Mouse (Mus musculus) embryonic facial prominence, embryonic 13.5 days (tissue): ENCODE results near the gene Rpl21. TPM values are rescaled to one million over a fixed set of nuclear protein-coding genes. Genes with fewer than 3 reads are reported as not detected.

Experiments
- ATAC-seq: fragments of 200-750 bp; cut with Nextera tagmentation; 2 replicates; pipeline ENCODE4 v1.8.0; 2017; ENCODE audit warnings: low read depth; ENCODE audit not compliant: insufficient number of reproducible peaks, insufficient read depth, low FRiP score, low TSS enrichment
- H3K27ac ChIP-seq: fragments of 300-500 bp; sonication (generic); 2 replicates; pipeline ENCODE4 v1.5.1; 2015; ENCODE audit warnings: moderate library complexity, mild to moderate bottlenecking, inconsistent platforms
- H3K27me3 ChIP-seq: fragments of 300-500 bp; sonication (generic); 2 replicates; pipeline ENCODE4 v1.6.1; 2015; ENCODE audit warnings: mild to moderate bottlenecking, inconsistent platforms
- H3K36me3 ChIP-seq: fragments of 300-500 bp; sonication (generic); 2 replicates; pipeline ENCODE4 v1.6.1; 2015; ENCODE audit warnings: mild to moderate bottlenecking, inconsistent platforms
- H3K4me1 ChIP-seq: fragments of 300-500 bp; sonication (generic); 2 replicates; pipeline ENCODE4 v1.6.1; 2015; ENCODE audit warnings: inconsistent platforms
- H3K4me2 ChIP-seq: fragments of 300-500 bp; sonication (generic); 2 replicates; pipeline ENCODE4 v1.6.1; 2015; ENCODE audit warnings: moderate library complexity, mild to moderate bottlenecking, inconsistent platforms
- H3K4me3 ChIP-seq: fragments of 300-500 bp; sonication (generic); 2 replicates; pipeline ENCODE4 v1.5.1; 2015; ENCODE audit warnings: mild to moderate bottlenecking, inconsistent platforms
- H3K9ac ChIP-seq: fragments of 300-500 bp; sonication (generic); 2 replicates; pipeline ENCODE4 v1.6.1; 2015; ENCODE audit warnings: mild to moderate bottlenecking, inconsistent platforms
- H3K9me3 ChIP-seq: fragments of 300-500 bp; sonication (generic); 2 replicates; pipeline ENCODE4 v1.6.1; 2016; ENCODE audit warnings: inconsistent platforms
- WGBS: fragments of 180-500 bp; shearing (Covaris S2); methylation state at CpG from one replicate; pipeline ENCODE4 v1.1.7; 2015; ENCODE audit warnings: mixed read lengths; 5-methylcytosine and 5-hydroxymethylcytosine counted together
- polyA plus RNA-seq: library from polyadenylated mRNA; unstranded; fragments of >200 nt; fragmentation: Nextera tagmentation; extraction: Ambion mirVana; gene quantifications from 2 replicates; pipeline ENCODE4 v1.2.1, GENCODE M21; 2015

Gene Rpl21
- polyA plus RNA-seq, 1 experiment from 2014 or later: 633 TPM

DNA sequence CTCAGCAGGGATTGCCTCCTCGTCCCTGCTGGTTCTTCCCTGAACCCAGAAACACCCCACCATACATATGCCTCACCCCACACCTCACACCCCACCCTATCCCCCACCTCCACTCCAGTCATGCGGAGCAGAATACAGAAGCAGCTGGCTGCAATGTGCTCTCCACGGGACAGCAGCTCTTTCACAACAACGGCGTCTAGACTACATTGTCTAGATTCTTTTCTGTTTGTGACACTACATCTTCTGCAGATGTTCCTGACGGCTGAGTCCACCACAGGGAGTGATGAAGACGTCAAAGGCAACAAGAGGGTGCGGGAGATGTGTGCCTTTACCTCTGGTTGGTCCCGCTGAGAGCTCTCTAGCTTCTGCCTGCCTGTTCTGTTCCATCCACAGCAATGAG is 34.7 kb upstream of the Rpl21 start:
- no peak overlapping the region for H3K4me3 ChIP-seq
- H3K9ac ChIP-seq: no peak overlapping the region
- no peak overlapping the region for H3K4me2 ChIP-seq
- no peaks in the 10 kb centered on the region for H3K36me3 ChIP-seq
- ATAC-seq: no peak
- WGBS: 59% methylated on average over 9 of the region's 9 CpGs
- peaks cover 6% of the 10 kb centered on the region; the same call in 1 of the 2 replicates for H3K9me3 ChIP-seq
- no peaks in the 10 kb centered on the region for H3K27me3 ChIP-seq
- no peak overlapping the region for H3K27ac ChIP-seq
- peaks cover 6% of the 10 kb centered on the region for H3K4me1 ChIP-seq

DNA sequence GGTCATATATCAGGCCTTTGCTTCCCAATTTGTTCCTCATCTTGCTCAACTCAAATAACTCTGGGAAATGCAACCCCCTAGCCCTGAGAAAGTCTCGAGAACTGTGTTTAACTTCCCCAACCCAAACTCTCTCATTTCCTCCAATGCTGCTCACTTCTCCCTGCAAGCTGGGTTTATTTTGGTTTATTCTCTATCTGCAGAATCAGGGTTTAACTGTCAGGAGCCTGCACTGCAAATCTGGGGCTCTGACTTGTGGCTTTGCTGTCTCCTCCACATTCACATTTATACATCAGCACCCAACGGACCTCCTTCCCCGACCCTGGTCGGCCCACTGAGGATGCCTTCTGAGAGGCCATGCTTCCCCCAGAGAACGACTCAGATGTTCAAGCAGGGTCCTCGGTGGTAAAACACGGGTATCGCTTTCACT is 26.7 kb upstream of the Rpl21 start:
- Histone ChIP-seq H3K4me3 (no peak overlapping the region), H3K27ac (no peak overlapping the region), H3K36me3 (no peaks in the 10 kb centered on the region), H3K9me3 (peaks cover 6% of the 10 kb centered on the region; the same call in 1 of the 2 replicates), H3K4me2 (no peak overlapping the region), H3K27me3 (no peaks in the 10 kb centered on the region), H3K9ac (no peak overlapping the region), H3K4me1 (peaks cover 5% of the 10 kb centered on the region; the same call in 1 of the 2 replicates)
- ATAC-seq: no peak
- 62% methylated on average over 8 of the region's 8 CpGs for WGBS

DNA sequence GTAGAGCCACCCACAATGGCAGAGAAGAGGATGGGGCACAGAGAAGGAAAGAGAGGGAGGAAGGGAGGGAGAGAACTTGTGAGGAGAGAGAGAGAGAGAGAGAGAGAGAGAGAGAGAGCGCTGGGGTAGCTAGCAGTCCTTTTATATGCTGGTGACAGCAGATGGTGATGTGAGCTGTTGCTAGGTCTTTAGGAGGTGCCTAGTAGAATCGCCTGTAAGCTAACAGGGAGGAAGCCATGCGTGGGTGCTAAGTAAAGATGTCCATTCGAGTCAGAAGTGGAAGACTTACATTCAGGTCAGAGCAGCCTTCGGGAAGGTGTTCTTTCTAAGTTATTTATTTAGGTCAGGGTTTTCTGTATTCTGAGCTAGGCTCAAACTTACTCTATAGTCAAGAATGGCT is 22.7 kb upstream of the Rpl21 start:
- no peaks in the 10 kb centered on the region for H3K27me3 ChIP-seq

DNA sequence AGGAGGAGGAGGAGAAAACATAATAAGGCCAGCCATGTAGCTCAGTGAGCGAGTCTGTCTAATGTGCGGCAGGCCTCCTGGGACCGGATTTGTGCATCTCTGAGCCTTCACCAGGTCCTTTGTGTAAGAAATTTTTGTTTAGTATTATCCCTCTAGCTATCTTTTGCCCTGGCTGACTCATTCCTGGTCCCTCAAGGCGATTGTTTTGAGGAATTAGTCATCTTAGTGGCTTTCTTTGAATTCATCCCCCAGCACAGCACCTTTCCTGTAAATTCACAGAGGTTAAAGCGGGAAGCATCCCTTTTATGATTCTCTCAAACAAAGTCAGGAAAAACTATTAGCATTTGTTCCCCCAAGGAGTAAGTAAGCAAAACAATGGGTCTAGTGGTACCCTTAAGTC is 19.8 kb upstream of the Rpl21 start:
- Histone ChIP-seq H3K9ac (no peak overlapping the region), H3K27ac (no peak overlapping the region), H3K4me3 (no peak overlapping the region), H3K4me2 (no peak overlapping the region), H3K36me3 (no peaks in the 10 kb centered on the region), H3K27me3 (no peaks in the 10 kb centered on the region), H3K9me3 (peaks cover 3% of the 10 kb centered on the region; the same call in 1 of the 2 replicates), H3K4me1 (no peaks in the 10 kb centered on the region)
- 90% methylated on average over 5 of the region's 5 CpGs for WGBS
- ATAC-seq: no peak

More for the DNA sequence above, 22.7 kb upstream of the Rpl21 start:
- Histone ChIP-seq H3K36me3 (no peaks in the 10 kb centered on the region), H3K9me3 (peaks cover 3% of the 10 kb centered on the region; the same call in 1 of the 2 replicates), H3K27ac (no peak overlapping the region), H3K9ac (no peak overlapping the region), H3K4me3 (no peak overlapping the region), H3K4me1 (peaks cover 5% of the 10 kb centered on the region; the same call in 1 of the 2 replicates), H3K4me2 (no peak overlapping the region)
- 77% methylated on average over 5 of the region's 5 CpGs for WGBS
- ATAC-seq: no peak

DNA sequence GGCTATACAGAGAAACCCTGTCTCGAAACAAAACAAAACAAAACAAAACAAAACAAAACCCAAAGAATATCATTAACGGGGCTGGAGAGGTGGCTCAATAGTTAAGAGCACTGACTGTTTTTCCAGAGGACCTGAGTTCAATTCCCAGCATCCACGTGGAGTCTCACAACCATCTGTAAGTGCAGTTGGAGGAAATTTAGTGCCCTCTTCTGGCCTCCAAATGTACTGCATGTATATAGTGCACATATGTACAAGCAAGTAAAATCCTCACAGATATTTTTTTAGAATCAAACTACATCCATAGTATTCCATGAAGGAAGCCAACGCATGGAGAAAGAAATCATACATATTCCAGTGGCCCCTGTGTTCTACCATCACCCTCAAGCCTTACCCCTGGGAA is 19.3 kb upstream of the Rpl21 start:
- 86% methylated on average over 4 of the region's 4 CpGs for WGBS
- no peaks in the 10 kb centered on the region for H3K36me3 ChIP-seq

DNA sequence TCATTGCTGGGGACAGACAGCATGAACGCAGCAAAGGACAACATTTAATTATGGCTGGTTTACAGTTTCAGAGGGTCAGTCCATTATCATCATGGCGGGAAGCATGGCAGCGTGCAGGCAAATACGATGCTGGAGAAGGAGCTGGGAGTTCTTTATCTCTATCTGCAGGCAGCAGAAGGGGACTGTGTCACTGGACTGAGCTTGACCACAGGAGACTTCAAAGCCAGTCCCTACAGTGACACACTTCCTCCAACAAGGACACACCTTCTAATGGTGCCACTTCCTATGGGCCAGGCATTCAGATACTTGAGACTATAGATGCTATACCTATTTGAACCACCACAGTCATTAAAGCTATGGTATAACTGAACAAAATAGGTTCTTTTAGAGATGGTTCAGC is 17.3 kb upstream of the Rpl21 start:
- Histone ChIP-seq H3K27ac (no peak overlapping the region), H3K9ac (no peak overlapping the region), H3K4me3 (no peak overlapping the region), H3K27me3 (no peaks in the 10 kb centered on the region), H3K4me1 (no peaks in the 10 kb centered on the region), H3K36me3 (no peaks in the 10 kb centered on the region), H3K4me2 (no peak overlapping the region), H3K9me3 (peaks cover 3% of the 10 kb centered on the region; the same call in 1 of the 2 replicates)
- 67% methylated on average over 4 of the region's 4 CpGs for WGBS
- no peak for ATAC-seq

More for the DNA sequence above, 19.3 kb upstream of the Rpl21 start:
- peaks cover 3% of the 10 kb centered on the region; the same call in 1 of the 2 replicates for H3K9me3 ChIP-seq
- H3K4me3 ChIP-seq: no peak overlapping the region
- no peak overlapping the region for H3K27ac ChIP-seq
- no peak overlapping the region for H3K9ac ChIP-seq
- H3K4me1 ChIP-seq: no peaks in the 10 kb centered on the region
- no peak overlapping the region for H3K4me2 ChIP-seq
- no peaks in the 10 kb centered on the region for H3K27me3 ChIP-seq
- no peak for ATAC-seq

DNA sequence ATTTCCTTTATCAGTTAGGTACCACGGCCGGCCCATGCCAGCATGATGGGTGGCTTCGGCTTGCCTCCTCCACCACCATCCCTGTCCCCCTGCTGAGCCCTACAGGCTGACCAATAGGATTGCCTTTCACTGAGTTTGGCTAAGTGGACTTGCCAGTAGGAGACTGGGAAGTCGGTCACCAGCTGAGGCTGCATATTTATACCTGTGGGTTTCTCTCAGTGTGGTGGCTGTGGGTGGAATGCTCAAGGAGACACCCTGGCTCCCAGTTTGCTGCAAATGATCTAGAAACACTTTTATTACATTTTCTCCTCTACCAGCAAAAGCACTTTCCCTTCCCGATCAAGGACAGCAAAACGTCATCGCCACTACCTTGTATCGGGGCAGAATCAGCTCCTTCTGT is 15.1 kb upstream of the Rpl21 start:
- 85% methylated on average over 8 of the region's 8 CpGs for WGBS
- ATAC-seq: no peak
- Histone ChIP-seq H3K9ac (no peak overlapping the region), H3K4me1 (no peaks in the 10 kb centered on the region), H3K9me3 (peaks cover 3% of the 10 kb centered on the region; the same call in 1 of the 2 replicates), H3K4me2 (no peak overlapping the region), H3K4me3 (no peak overlapping the region), H3K27ac (no peak overlapping the region), H3K27me3 (no peaks in the 10 kb centered on the region), H3K36me3 (no peaks in the 10 kb centered on the region)

DNA sequence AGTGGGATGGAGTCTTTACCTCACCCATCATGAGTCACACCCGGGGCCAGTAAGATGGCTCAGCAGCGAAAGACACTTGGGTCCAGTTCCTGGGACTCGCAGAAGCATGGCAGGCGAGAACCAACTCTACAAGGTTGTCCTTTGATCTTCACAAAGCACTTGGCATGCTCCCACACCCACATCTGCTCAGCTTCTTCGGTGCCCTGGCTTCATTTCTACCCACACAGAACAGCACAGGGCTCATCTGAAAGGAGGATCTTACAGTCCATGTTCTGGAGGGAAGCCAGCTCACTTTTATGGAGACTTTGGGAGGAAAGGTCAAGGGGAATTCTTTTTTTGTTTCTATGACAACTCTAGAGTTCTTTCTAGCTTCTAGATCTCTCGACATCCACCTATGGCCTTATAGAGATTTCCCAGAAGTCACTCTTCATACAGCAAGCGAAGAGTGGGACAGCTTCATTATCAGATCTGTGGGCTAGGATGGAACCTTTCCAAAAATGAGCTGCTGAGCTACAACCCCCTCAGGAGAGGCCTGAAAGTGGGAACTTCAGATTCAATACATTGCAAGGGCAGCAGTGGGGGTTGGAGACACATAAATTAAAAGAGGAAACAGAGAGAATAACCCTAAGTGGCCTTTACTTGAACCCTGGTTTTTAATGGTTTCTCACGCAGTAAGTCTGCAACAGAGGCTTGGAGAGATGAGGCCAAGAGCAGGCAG is 13.6 kb upstream of the Rpl21 start:
- WGBS: 83% methylated on average over 8 of the region's 8 CpGs
- H3K36me3 ChIP-seq: no peaks in the 10 kb centered on the region
- no peak for ATAC-seq
- no peak overlapping the region for H3K4me3 ChIP-seq
- no peak overlapping the region for H3K9ac ChIP-seq
- no peak overlapping the region for H3K4me2 ChIP-seq
- no peaks in the 10 kb centered on the region for H3K9me3 ChIP-seq
- H3K27ac ChIP-seq: no peak overlapping the region
- H3K27me3 ChIP-seq: no peaks in the 10 kb centered on the region
- no peaks in the 10 kb centered on the region for H3K4me1 ChIP-seq

DNA sequence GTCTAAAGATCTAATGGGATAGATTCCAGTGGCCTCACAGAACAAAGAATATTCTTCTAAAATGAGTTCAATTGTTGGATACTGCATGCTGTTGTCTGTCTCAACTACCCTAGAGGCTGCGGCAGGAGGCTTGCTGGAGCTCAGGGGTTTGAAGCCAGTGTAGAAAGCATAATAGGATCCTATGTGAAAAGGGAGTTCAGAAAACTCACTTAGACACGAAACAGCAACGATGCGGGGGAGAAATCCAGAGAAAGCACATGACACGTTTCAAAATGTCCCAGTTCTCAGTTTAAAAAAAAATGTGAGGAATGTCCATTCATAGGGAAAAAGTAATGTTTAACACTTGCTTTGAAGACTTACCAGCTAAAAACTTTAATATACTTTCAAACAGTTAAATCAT is 9.7 kb upstream of the Rpl21 start:
- Histone ChIP-seq H3K27me3 (no peaks in the 10 kb centered on the region), H3K27ac (no peak overlapping the region), H3K4me2 (no peak overlapping the region), H3K9me3 (no peaks in the 10 kb centered on the region), H3K36me3 (no peaks in the 10 kb centered on the region), H3K4me3 (no peak overlapping the region), H3K9ac (no peak overlapping the region), H3K4me1 (no peaks in the 10 kb centered on the region)
- WGBS: 74% methylated on average over 5 of the region's 5 CpGs
- ATAC-seq: no peak

DNA sequence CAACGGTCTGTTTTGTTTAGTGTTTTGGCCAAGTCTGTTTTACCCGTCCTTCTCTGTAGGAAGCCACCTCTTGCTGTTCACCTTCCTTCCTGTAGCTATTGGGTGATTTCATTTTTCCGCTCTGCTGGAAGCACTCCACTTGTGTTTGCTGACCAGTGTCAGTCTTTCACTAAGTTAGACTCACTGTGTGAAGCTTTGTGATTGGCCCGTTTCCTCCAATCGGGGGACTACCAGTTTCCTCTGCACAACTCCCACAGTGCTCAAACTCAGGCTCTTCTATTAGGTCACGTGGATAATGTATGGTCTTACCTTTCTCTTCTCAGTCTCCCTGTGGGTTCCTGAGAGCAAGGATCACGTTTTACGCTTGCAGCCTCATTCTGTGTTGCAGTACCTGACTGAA is 3.2 kb upstream of the Rpl21 start:
- H3K27ac ChIP-seq: no peak overlapping the region
- H3K9ac ChIP-seq: no peak overlapping the region
- H3K27me3 ChIP-seq: no peaks in the 10 kb centered on the region
- H3K36me3 ChIP-seq: peaks cover 5% of the 10 kb centered on the region
- 45% methylated on average over 8 of the region's 8 CpGs for WGBS
- no peaks in the 10 kb centered on the region for H3K9me3 ChIP-seq
- no peak for ATAC-seq
- H3K4me1 ChIP-seq: peaks cover 13% of the 10 kb centered on the region
- no peak overlapping the region for H3K4me3 ChIP-seq
- H3K4me2 ChIP-seq: no peak overlapping the region

DNA sequence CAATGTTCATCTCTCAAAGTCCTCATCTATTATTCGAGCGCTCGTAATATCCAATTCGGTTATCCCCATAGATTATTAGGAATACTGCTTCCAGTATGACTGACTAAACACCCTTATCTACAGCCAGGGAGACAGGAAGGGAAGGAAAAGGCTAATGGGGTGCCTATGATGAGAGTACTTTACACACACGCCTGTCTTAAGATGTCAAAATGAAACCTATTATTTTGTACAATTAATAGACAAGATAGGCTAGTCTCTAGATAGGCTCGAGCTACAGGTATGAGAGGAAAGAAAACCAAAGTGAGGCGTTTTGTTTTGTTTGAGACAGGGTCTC is 288 bp upstream of the Rpl21 start:
- Histone ChIP-seq H3K4me3 (peak overlapping the region; percentile 94), H3K36me3 (peaks cover 34% of the 10 kb centered on the region), H3K9me3 (no peaks in the 10 kb centered on the region), H3K4me2 (peak overlapping the region; percentile 79), H3K4me1 (peaks cover 15% of the 10 kb centered on the region), H3K9ac (peak overlapping the region; percentile 98), H3K27ac (peak overlapping the region; percentile 85), H3K27me3 (no peaks in the 10 kb centered on the region)
- 53% methylated on average over 7 of the region's 7 CpGs for WGBS
- ATAC-seq: no peak

DNA sequence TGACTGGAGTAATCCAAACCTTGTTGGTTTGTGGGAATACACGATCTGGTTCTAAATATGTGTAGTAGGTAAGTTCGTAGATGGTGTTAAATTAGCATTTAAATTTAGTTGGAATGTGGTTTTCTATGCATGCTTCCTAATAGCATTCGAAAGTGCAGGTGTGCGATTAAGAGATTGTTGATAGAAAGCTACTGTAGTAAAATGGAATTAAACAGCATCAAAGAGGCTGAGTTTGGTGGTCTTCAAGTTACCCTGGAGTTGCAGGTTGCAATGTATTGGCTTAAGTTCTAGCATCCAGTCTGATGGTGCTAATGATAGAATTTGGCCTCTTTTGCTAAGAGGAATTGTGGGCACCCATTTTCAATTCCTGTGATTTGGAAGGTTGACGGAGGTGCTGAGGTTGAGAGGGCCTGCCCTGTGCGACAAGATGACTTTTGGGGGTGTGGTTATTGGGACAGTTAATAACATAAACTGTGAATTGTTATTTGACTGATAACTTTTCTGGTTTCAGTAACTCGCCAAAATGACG is 1.0 kb downstream of the Rpl21 start:
- no peaks in the 10 kb centered on the region for H3K9me3 ChIP-seq
- peak overlapping the region; percentile 94 for H3K4me3 ChIP-seq
- peaks cover 47% of the 10 kb centered on the region for H3K36me3 ChIP-seq
- WGBS: 21% methylated on average over 8 of the region's 8 CpGs
- no peak for ATAC-seq
- H3K4me2 ChIP-seq: peak overlapping the region; percentile 79
- peak overlapping the region; percentile 85 for H3K27ac ChIP-seq
- no peaks in the 10 kb centered on the region for H3K27me3 ChIP-seq
- H3K4me1 ChIP-seq: peaks cover 15% of the 10 kb centered on the region
- peak overlapping the region; percentile 98 for H3K9ac ChIP-seq
